Mouse (Mus musculus): Measurements from ENCODE around the gene 5430403G16Rik. TPM values are rescaled to one million over a fixed set of nuclear protein-coding genes. Genes with fewer than 3 reads are reported as not detected.
"Not testable (repeated sequence)": the region's sequence is repeated elsewhere in the genome, so short reads cannot be mapped to it uniquely, and the experiment has no call there.

Gene 5430403G16Rik
- polyA plus RNA-seq (2015; fragmentation: Nextera tagmentation; extraction: Ambion mirVana): 1.7 and 2.4 TPM in 2 replicates

DNA sequence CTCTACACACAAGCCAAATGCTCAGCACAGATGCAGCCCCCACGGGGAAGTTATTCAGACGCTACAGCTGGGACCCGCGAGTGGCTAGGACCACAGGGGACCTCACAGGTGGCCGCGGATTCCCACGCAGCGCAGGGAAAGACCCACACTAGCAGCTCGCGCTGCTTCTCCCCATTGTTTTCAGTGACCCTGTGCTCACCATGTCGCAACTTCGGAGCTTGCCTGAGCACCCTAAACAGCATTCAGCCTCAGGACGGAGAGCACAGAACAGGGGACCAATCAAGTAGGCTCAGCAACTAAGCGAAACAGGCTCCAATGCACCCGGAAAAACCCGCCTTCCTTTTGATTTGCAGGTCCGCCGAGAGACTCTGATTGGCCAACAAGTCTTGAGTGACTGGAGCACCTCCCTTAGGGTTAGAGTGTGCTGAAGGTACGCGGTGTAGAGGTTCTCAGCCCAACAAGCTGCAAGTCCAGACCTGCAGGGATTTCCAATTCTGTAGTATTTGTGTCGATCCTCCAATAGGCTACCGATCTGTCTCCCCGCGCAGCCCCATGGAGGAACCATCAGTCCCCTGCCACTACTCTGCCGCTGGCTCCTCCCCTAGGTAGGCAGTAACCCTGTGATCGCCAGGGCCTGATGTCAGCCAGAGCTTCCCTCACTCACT lies at the start of gene 5430403G16Rik:
5430403G16Rik (minus strand) TSS at position 505 of the 665 bp plus-strand sequence.
- peak within 1 kb of the TSS; percentile 64 for H3K9ac ChIP-seq (replicated peaks)
- H3K4me1 ChIP-seq; H3K27me3 ChIP-seq (replicated peaks); H3K36me3 ChIP-seq; H3K9me3 ChIP-seq (replicated peaks): not testable (repeated sequence)
- WGBS: under 1% methylated on average over 26 of the region's 26 CpGs
- H3K27ac ChIP-seq (replicated peaks): peak within 1 kb of the TSS; percentile 71
- peak within 1 kb of the TSS; percentile 61 for H3K4me3 ChIP-seq (replicated peaks)
- peak within 1 kb of the TSS; percentile 82 for H3K4me2 ChIP-seq
- peak; percentile 98 for ATAC-seq (ENCODE audit: low FRiP score)

DNA sequence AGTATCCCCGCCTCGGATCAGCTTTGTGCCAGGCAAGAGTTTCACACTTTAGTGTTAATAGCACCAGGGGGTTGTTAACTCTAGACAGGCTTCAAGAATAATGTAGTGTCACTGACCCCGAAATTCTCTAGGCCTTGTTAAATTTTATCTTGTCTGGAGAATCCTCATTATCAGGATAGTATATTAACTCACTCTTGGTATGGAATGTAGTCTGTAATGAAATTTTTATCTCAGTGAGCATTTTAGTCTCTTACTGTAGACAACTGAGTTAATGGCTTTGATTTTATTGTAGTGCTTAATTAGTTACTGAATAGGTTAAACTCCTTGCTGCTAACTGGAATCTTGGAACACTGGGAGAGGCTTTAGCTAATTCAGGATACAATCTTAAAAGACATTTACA lies 26.5 kb upstream of the 5430403G16Rik start:
- not testable (repeated sequence) for H3K4me3 ChIP-seq (replicated peaks)

DNA sequence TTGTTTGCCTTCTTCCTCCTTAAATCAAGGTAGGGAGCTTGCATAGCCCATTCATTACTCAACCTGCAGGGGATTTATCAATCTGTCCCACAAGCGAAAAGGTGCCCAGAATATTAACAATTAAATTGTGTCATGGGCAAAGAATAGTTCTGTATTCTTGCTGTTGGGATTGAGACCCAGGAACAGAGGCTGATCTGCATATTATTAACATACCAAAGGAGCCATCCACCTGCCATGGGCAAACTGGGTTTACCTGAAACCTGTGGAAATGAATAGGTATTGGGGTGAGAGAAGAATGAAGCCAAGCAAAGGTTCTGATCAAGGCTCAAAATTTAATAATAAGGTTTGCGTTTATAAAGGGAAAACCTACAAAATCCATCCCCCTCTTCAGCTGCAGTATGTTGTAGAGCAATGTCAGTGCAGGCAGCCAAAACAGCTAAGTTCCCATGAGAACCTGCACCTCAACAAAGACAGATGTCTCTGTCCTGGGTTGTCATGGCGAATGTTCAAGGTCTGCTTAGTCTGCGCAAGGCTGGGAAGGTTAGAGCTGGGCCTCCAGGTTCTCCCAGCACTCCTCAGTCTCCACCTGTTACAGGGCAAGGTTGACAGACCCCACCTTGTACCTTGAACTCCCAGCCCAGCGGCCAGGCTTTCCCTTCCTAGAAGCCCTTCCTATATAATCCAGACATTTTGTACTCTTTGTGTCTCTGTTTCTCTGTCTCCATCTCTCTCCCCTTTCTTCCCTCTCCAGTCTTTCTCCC lies 544 bp upstream of the 5430403G16Rik start:
- H3K9me3 ChIP-seq (replicated peaks); H3K4me1 ChIP-seq; H3K36me3 ChIP-seq; H3K27me3 ChIP-seq (replicated peaks): not testable (repeated sequence)
- WGBS: 61% methylated on average over 5 of the region's 5 CpGs
- ATAC-seq (ENCODE audit: low FRiP score): peak; percentile 43; the same call in 1 of the 2 replicates
- peak overlapping the region; percentile 82 for H3K4me2 ChIP-seq
- H3K4me3 ChIP-seq (replicated peaks): peak overlapping the region; percentile 61
- 0 out of 2 replicates have a peak overlapping the region, but pooled peaks have one; percentile 64 for H3K9ac ChIP-seq (replicated peaks)
- H3K27ac ChIP-seq (replicated peaks): peak overlapping the region; percentile 71

More for the DNA sequence above, 26.5 kb upstream of the 5430403G16Rik start:
- WGBS: 63% methylated on average over 3 of the region's 3 CpGs
- not testable (repeated sequence) for H3K27me3 ChIP-seq (replicated peaks); H3K4me2 ChIP-seq; H3K9ac ChIP-seq (replicated peaks); H3K36me3 ChIP-seq; H3K27ac ChIP-seq (replicated peaks); ATAC-seq (ENCODE audit: low FRiP score); H3K9me3 ChIP-seq (replicated peaks); H3K4me1 ChIP-seq

DNA sequence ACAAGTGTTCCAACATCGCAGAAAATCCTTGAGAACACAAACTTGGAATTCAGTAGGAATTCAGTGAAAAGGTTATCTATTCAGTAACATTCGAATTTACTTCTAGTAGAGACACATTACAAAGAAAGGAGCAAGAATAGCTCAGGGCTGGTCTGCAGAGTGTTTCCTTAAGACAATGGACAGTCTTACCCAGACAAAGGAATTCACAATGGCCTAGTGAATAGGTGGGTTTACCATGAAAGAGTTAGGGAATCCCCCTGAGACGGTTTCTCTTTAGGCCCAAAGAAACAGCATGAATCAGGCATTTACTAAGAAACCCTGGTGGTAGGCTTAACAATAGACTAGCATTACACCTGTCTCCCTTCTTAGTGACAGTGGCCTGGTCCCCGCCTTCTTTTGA lies 7.9 kb downstream of the 5430403G16Rik start:
- WGBS: 70% methylated on average over 4 of the region's 4 CpGs

More for the DNA sequence above, 7.9 kb downstream of the 5430403G16Rik start:
- H3K36me3 ChIP-seq: no peaks in the 10 kb centered on the region
- H3K9me3 ChIP-seq (replicated peaks): peaks cover 7% of the 10 kb centered on the region
- no peak overlapping the region for H3K4me3 ChIP-seq (replicated peaks)
- H3K27ac ChIP-seq (replicated peaks): no peak overlapping the region
- H3K9ac ChIP-seq (replicated peaks): no peak overlapping the region
- H3K27me3 ChIP-seq (replicated peaks): no peaks in the 10 kb centered on the region
- no peaks in the 10 kb centered on the region for H3K4me1 ChIP-seq
- H3K4me2 ChIP-seq: no peak overlapping the region
- ATAC-seq (ENCODE audit: low FRiP score): no peak

Other genes starting within 250 kb of the 5430403G16Rik start
- gene Crlf2, start 132.0 kb downstream of the 5430403G16Rik start, polyA plus RNA-seq (2015; fragmentation: Nextera tagmentation; extraction: Ambion mirVana): 23.2 and 23.6 TPM in 2 replicates
- gene 4930522L14Rik, start 60.8 kb upstream of the 5430403G16Rik start, polyA plus RNA-seq (2015; fragmentation: Nextera tagmentation; extraction: Ambion mirVana): 5.1 and 5.3 TPM in 2 replicates
- 0.56 and 0.68 TPM in 2 replicates for gene Gm15446, start 232.4 kb upstream of the 5430403G16Rik start, polyA plus RNA-seq (2015; fragmentation: Nextera tagmentation; extraction: Ambion mirVana)

Data from neural tube, embryonic 15.5 days (tissue).